Mouse (Mus musculus): Measurements from ENCODE around the gene Dpy19l3.

The Dpy19l3 gene

GRCm38 (mm10) chr7:35718421-35719178 is 35.7 kb downstream of the Dpy19l3 start:
- in situ Hi-C loops (cut with MboI; ENCODE audit: low pct_unique_long_range_greater_than_20kb in 1 of 2, low sequenced_read_pairs in 2 of 2, unreplicated experiment in 1 of 2), result no loop called here

DNA sequence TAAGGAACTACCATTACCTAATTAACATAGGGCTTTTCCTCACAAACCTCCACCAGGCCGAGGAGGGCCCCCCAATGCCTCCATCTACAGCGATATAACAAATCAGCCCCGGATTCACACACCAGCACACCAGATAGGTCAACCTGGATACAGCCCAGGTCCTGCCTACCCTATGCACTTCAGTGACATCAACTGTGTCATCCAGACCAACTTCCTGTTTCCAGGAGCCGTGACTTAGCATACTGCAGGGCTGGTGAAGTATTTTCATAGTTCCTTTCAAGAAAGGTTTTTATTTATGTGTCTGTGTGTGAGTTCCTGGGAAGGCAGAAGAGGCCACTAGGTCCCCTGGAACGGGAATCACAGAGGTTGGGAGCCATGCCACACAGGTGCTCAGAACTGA is 43.9 kb downstream of the Dpy19l3 start:
- in situ Hi-C loops (cut with MboI; ENCODE audit: low pct_unique_long_range_greater_than_20kb in 1 of 2, low sequenced_read_pairs in 2 of 2, unreplicated experiment in 1 of 2), result no loop called here

DNA sequence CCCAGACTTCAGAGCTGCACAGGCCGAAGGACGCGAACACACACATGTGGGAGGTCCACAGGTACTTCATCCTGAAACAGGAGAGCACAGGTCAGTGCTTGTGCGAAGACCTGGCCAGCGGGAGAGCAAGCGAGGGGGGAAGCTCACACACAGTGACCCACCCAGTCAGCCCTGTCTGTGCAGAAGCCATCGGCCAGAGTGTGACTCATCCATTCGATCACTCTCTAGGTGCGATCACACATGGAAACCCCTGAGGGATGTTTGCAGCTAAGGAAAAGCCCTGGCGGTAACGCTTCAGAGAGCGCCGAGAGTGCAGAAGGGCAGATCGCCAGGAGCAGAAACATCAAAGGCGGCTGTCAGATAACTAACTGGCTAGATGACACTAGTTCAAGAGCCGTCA is 46.2 kb downstream of the Dpy19l3 start:
- in situ Hi-C loops (cut with MboI; ENCODE audit: low pct_unique_long_range_greater_than_20kb in 1 of 2, low sequenced_read_pairs in 2 of 2, unreplicated experiment in 1 of 2), result no loop called here

- in situ Hi-C loops (cut with MboI; ENCODE audit: low pct_unique_long_range_greater_than_20kb in 1 of 2, low sequenced_read_pairs in 2 of 2, unreplicated experiment in 1 of 2), result no loop called here
Observed at GRCm38 (mm10) chr7:35699005-35699404, 55.2 kb downstream of the Dpy19l3 start.

DNA sequence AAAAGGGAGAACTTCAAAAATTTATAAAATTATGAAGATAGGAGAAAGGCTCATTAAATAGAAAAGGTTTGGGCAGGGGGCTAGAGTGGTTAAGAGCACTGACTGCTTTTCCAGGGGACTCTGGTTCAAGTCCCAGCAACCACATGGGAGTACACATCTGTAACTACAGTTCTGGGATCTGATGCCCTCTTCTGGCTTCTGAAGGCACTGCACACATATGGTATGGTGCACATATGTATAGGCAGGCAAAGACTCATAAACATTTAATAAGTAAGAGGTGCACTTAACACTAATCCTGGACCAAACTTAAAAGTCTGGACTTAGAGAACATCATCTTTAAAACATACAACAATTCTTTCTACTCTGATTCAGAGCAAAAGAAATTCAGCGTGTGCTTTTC is 56.2 kb downstream of the Dpy19l3 start:
- in situ Hi-C loops (cut with MboI; ENCODE audit: low pct_unique_long_range_greater_than_20kb in 1 of 2, low sequenced_read_pairs in 2 of 2, unreplicated experiment in 1 of 2), result no loop called here

- in situ Hi-C loops (cut with MboI; ENCODE audit: low pct_unique_long_range_greater_than_20kb in 1 of 2, low sequenced_read_pairs in 2 of 2, unreplicated experiment in 1 of 2), result no loop called here
Observed at GRCm38 (mm10) chr7:35692641-35693040, 61.6 kb downstream of the Dpy19l3 start.

GRCm38 (mm10) chr7:35692117-35692516 is 62.1 kb downstream of the Dpy19l3 start:
- in situ Hi-C loops (cut with MboI; ENCODE audit: low pct_unique_long_range_greater_than_20kb in 1 of 2, low sequenced_read_pairs in 2 of 2, unreplicated experiment in 1 of 2), result no loop called here

DNA sequence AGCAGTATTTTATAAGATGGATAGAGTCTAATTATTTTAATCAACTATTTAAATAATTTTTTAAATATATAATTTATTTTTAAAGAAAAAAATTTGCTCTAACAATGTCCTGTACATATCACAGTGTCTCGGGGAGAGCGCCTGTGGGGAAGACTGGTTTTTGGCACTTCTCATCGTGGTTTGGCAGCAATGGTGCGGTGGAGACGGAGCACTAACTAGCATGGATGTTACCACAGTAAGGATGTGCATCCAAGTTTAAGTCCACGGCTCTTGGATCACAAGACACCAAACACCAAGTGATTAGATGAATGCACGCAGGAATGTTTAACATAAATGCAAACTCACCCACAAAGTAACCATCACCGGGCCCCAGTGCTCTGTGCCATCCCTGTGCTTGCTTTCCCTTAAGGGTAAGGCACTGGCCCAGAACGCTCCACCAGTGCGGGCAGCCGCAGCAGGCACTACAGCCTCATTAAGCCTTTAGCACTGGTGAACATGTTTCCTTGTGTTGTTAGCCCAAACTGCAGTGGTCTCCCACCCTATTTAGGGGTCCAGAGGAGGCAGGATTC is 65.4 kb downstream of the Dpy19l3 start:
- in situ Hi-C loops (cut with MboI; ENCODE audit: low pct_unique_long_range_greater_than_20kb in 1 of 2, low sequenced_read_pairs in 2 of 2, unreplicated experiment in 1 of 2), result no loop called here

DNA sequence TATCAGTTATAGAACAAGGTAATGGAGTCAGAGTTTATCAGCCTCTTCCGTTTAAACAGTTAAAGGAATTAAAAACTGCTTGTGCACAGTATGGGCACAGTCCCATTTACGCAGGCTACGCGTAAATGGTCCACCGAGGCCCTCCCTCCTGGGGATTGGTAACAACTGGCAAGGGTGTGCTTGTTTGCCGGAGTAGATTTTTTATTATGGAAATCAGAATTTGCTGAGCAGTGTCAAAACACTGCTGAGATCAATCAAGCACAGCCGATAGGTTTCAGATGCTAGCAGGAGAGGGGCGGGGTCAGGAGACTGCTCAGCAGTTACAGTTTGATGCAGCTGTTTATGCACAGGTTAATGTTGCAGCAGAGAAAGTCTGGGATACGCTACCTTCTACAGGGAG is 66.0 kb downstream of the Dpy19l3 start:
- in situ Hi-C loops (cut with MboI; ENCODE audit: low pct_unique_long_range_greater_than_20kb in 1 of 2, low sequenced_read_pairs in 2 of 2, unreplicated experiment in 1 of 2), result no loop called here

- in situ Hi-C loops (cut with MboI; ENCODE audit: low pct_unique_long_range_greater_than_20kb in 1 of 2, low sequenced_read_pairs in 2 of 2, unreplicated experiment in 1 of 2), result no loop called here
Observed at GRCm38 (mm10) chr7:35687229-35687628, 67.0 kb downstream of the Dpy19l3 start.

- in situ Hi-C loops (cut with MboI; ENCODE audit: low pct_unique_long_range_greater_than_20kb in 1 of 2, low sequenced_read_pairs in 2 of 2, unreplicated experiment in 1 of 2), result no loop called here
Observed at GRCm38 (mm10) chr7:35686756-35687155, 67.5 kb downstream of the Dpy19l3 start.

GRCm38 (mm10) chr7:35686216-35686615 is 68.0 kb downstream of the Dpy19l3 start:
- in situ Hi-C loops (cut with MboI; ENCODE audit: low pct_unique_long_range_greater_than_20kb in 1 of 2, low sequenced_read_pairs in 2 of 2, unreplicated experiment in 1 of 2), result no loop called here

- in situ Hi-C loops (cut with MboI; ENCODE audit: low pct_unique_long_range_greater_than_20kb in 1 of 2, low sequenced_read_pairs in 2 of 2, unreplicated experiment in 1 of 2), result no loop called here
Observed at GRCm38 (mm10) chr7:35683409-35684122, 70.7 kb downstream of the Dpy19l3 start.

GRCm38 (mm10) chr7:35681559-35681958 is 72.7 kb downstream of the Dpy19l3 start:
- in situ Hi-C loops (cut with MboI; ENCODE audit: low pct_unique_long_range_greater_than_20kb in 1 of 2, low sequenced_read_pairs in 2 of 2, unreplicated experiment in 1 of 2), result no loop called here

GRCm38 (mm10) chr7:35678976-35679375 is 75.3 kb downstream of the Dpy19l3 start:
- in situ Hi-C loops (cut with MboI; ENCODE audit: low pct_unique_long_range_greater_than_20kb in 1 of 2, low sequenced_read_pairs in 2 of 2, unreplicated experiment in 1 of 2), result no loop called here

GRCm38 (mm10) chr7:35668066-35669041 is 85.9 kb downstream of the Dpy19l3 start:
- in situ Hi-C loops (cut with MboI; ENCODE audit: low pct_unique_long_range_greater_than_20kb in 1 of 2, low sequenced_read_pairs in 2 of 2, unreplicated experiment in 1 of 2), result no loop called here

DNA sequence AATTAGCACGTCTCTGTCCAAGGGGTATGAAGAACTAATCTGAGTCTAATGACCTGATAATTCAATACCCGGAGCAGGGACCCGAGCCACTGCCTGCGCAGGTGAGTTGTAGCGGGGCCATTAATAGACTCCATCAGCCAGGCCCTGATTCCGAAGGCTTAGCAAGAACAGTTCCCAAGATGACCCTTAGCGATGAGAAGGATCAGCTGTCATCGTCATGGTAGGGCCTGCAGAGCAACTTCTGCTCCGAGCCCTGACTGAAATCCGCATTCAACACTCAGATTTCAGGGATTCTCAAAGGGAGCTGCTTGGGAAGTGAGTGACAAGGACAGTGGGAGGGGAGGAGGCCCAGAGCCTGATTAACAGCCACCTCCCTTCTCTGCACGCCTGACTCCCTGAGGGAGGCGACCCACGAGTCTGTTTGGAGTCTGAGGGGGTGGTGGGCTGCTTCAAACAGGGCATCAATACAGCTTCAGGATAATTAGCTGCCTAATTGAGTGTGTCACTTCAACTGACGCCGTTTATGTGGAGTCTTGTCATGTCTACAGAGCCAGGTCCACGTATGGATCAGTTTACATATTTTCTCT is 90.4 kb downstream of the Dpy19l3 start:
- in situ Hi-C loops (cut with MboI; ENCODE audit: low pct_unique_long_range_greater_than_20kb in 1 of 2, low sequenced_read_pairs in 2 of 2, unreplicated experiment in 1 of 2), result no loop called here

DNA sequence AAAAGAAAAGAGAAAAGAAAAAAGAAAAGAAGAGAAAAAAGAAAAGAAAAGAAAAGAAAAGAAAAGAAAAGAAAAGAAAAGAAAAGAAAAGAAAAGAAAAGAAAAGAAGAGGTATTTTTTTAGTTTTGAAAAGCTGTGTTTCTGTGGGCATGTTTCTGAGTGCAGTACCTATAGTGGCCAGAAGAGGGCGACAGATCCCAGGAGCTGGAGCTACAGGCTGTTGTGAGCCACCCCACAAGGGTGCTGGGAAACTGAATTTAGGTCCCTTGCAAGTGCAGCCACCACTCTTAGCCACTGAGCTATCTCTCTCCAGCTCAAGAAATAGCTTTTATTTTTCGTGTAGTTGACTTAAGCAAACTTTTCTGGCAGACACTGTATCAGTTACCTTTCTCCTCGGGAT is 95.1 kb downstream of the Dpy19l3 start:
- in situ Hi-C loops (cut with MboI; ENCODE audit: low pct_unique_long_range_greater_than_20kb in 1 of 2, low sequenced_read_pairs in 2 of 2, unreplicated experiment in 1 of 2), result no loop called here
